Mouse (Mus musculus) cerebellum, adult 18-20 months (tissue): ENCODE measurements around the gene Mcm10.
"Not testable (repeated sequence)": the region's sequence is repeated elsewhere in the genome, so short reads cannot be mapped to it uniquely, and the experiment has no call there.

ENCODE experiments used
- DNase-seq, 2 experiments: peaks; one replicate each; pipeline ENCODE4 v3.0.0; 2021

Mcm10 gene

GRCm38 (mm10) chr2:4983987-4984386 is 28.6 kb downstream of the Mcm10 start:
- no peak for DNase-seq

GRCm38 (mm10) chr2:4978091-4978490 is 34.5 kb downstream of the Mcm10 start:
- DNase-seq: no peak

- DNase-seq: peak in 1 of 2 experiments; percentile 5
These were observed 36.8 kb downstream of the Mcm10 start, which contains the start of gene Ucma for GRCm38 (mm10) chr2:4975807-4976206. Ucma (plus strand) TSS chr2:4976122.

- no peak for DNase-seq
These were observed 43.5 kb downstream of the Mcm10 start for GRCm38 (mm10) chr2:4969083-4969482.

GRCm38 (mm10) chr2:4967806-4968205 is 44.8 kb downstream of the Mcm10 start:
- no peak for DNase-seq

- no peak for DNase-seq
These were observed 54.6 kb downstream of the Mcm10 start for GRCm38 (mm10) chr2:4958039-4958438.

GRCm38 (mm10) chr2:4954216-4954760 is 58.3 kb downstream of the Mcm10 start:
- no peak for DNase-seq

GRCm38 (mm10) chr2:4950986-4951385 is 61.6 kb downstream of the Mcm10 start:
- DNase-seq: no peak

GRCm38 (mm10) chr2:4949691-4950090 is 62.9 kb downstream of the Mcm10 start:
- DNase-seq: not testable (repeated sequence)

GRCm38 (mm10) chr2:4940861-4941260 is 71.7 kb downstream of the Mcm10 start:
- DNase-seq: no peak
